Mouse (Mus musculus): Measurements from ENCODE around the gene Ptprc. TPM values are rescaled to one million over a fixed set of nuclear protein-coding genes. Genes with fewer than 3 reads are reported as not detected.

The Ptprc gene
- polyA plus RNA-seq, 1 experiment from 2014 or later: 0.59 TPM

GRCm38 (mm10) chr1:138174705-138175492, 609 bp downstream of the Ptprc start:
- no peaks in the 10 kb centered on the region for H3K36me3 ChIP-seq (ENCODE audit: control insufficient read depth, insufficient read depth, low read length)
- H3K9me3 ChIP-seq (replicated peaks; ENCODE audit: control insufficient read depth, low read length, poor library complexity, severe bottlenecking): no peaks in the 10 kb centered on the region
- 92% methylated on average over 9 of the region's 9 CpGs for WGBS
- ATAC-seq: no peak
- H3K27me3 ChIP-seq (ENCODE audit: control insufficient read depth, insufficient read depth, low read depth, low read length): no peaks in the 10 kb centered on the region
- H3K27ac ChIP-seq (ENCODE audit: low read length): no peak overlapping the region
- no peaks in the 10 kb centered on the region for H3K4me1 ChIP-seq (ENCODE audit: control insufficient read depth, insufficient read depth, low read length)
- H3K9ac ChIP-seq (ENCODE audit: low read depth, low read length): no peak overlapping the region
- H3K4me2 ChIP-seq (ENCODE audit: low read length): no peak overlapping the region
- no peak overlapping the region for H3K4me3 ChIP-seq (ENCODE audit: low read depth, low read length)

GRCm38 (mm10) chr1:138174143-138174542, 1.4 kb downstream of the Ptprc start:
- no peak for ATAC-seq
- no peak overlapping the region for H3K27ac ChIP-seq (ENCODE audit: low read length)
- H3K9me3 ChIP-seq (replicated peaks; ENCODE audit: control insufficient read depth, low read length, poor library complexity, severe bottlenecking): no peaks in the 10 kb centered on the region
- H3K36me3 ChIP-seq (ENCODE audit: control insufficient read depth, insufficient read depth, low read length): no peaks in the 10 kb centered on the region
- no peak overlapping the region for H3K4me3 ChIP-seq (ENCODE audit: low read depth, low read length)
- H3K9ac ChIP-seq (ENCODE audit: low read depth, low read length): no peak overlapping the region
- H3K4me2 ChIP-seq (ENCODE audit: low read length): no peak overlapping the region
- H3K27me3 ChIP-seq (ENCODE audit: control insufficient read depth, insufficient read depth, low read depth, low read length): no peaks in the 10 kb centered on the region
- WGBS: 86% methylated on average over 4 of the region's 4 CpGs
- no peaks in the 10 kb centered on the region for H3K4me1 ChIP-seq (ENCODE audit: control insufficient read depth, insufficient read depth, low read length)

GRCm38 (mm10) chr1:138173669-138174068, 1.8 kb downstream of the Ptprc start:
- no peaks in the 10 kb centered on the region for H3K36me3 ChIP-seq (ENCODE audit: control insufficient read depth, insufficient read depth, low read length)
- no peak overlapping the region for H3K27ac ChIP-seq (ENCODE audit: low read length)
- no peak for ATAC-seq
- no peaks in the 10 kb centered on the region for H3K9me3 ChIP-seq (replicated peaks; ENCODE audit: control insufficient read depth, low read length, poor library complexity, severe bottlenecking)
- H3K4me3 ChIP-seq (ENCODE audit: low read depth, low read length): no peak overlapping the region
- H3K27me3 ChIP-seq (ENCODE audit: control insufficient read depth, insufficient read depth, low read depth, low read length): no peaks in the 10 kb centered on the region
- H3K4me1 ChIP-seq (ENCODE audit: control insufficient read depth, insufficient read depth, low read length): no peaks in the 10 kb centered on the region
- H3K4me2 ChIP-seq (ENCODE audit: low read length): no peak overlapping the region
- 88% methylated on average over 6 of the region's 6 CpGs for WGBS
- H3K9ac ChIP-seq (ENCODE audit: low read depth, low read length): no peak overlapping the region

GRCm38 (mm10) chr1:138172547-138172946, 3.0 kb downstream of the Ptprc start:
- H3K27me3 ChIP-seq (ENCODE audit: control insufficient read depth, insufficient read depth, low read depth, low read length): no peaks in the 10 kb centered on the region
- no peaks in the 10 kb centered on the region for H3K4me1 ChIP-seq (ENCODE audit: control insufficient read depth, insufficient read depth, low read length)
- no peak overlapping the region for H3K27ac ChIP-seq (ENCODE audit: low read length)
- H3K36me3 ChIP-seq (ENCODE audit: control insufficient read depth, insufficient read depth, low read length): no peaks in the 10 kb centered on the region
- H3K4me2 ChIP-seq (ENCODE audit: low read length): no peak overlapping the region
- no peak overlapping the region for H3K4me3 ChIP-seq (ENCODE audit: low read depth, low read length)
- no peak for ATAC-seq
- WGBS: 87% methylated on average over 3 of the region's 3 CpGs
- H3K9ac ChIP-seq (ENCODE audit: low read depth, low read length): no peak overlapping the region
- no peaks in the 10 kb centered on the region for H3K9me3 ChIP-seq (replicated peaks; ENCODE audit: control insufficient read depth, low read length, poor library complexity, severe bottlenecking)

GRCm38 (mm10) chr1:138172096-138172495, 3.4 kb downstream of the Ptprc start:
- no peak for ATAC-seq
- no peaks in the 10 kb centered on the region for H3K27me3 ChIP-seq (ENCODE audit: control insufficient read depth, insufficient read depth, low read depth, low read length)
- no peaks in the 10 kb centered on the region for H3K36me3 ChIP-seq (ENCODE audit: control insufficient read depth, insufficient read depth, low read length)
- no peaks in the 10 kb centered on the region for H3K9me3 ChIP-seq (replicated peaks; ENCODE audit: control insufficient read depth, low read length, poor library complexity, severe bottlenecking)
- no peak overlapping the region for H3K4me2 ChIP-seq (ENCODE audit: low read length)
- WGBS: 81% methylated on average over 4 of the region's 4 CpGs
- H3K4me3 ChIP-seq (ENCODE audit: low read depth, low read length): no peak overlapping the region
- no peak overlapping the region for H3K9ac ChIP-seq (ENCODE audit: low read depth, low read length)
- H3K27ac ChIP-seq (ENCODE audit: low read length): no peak overlapping the region
- no peaks in the 10 kb centered on the region for H3K4me1 ChIP-seq (ENCODE audit: control insufficient read depth, insufficient read depth, low read length)

- Histone ChIP-seq H3K9ac (ENCODE audit: low read depth, low read length) (no peak overlapping the region), H3K9me3 (replicated peaks; ENCODE audit: control insufficient read depth, low read length, poor library complexity, severe bottlenecking) (no peaks in the 10 kb centered on the region), H3K36me3 (ENCODE audit: control insufficient read depth, insufficient read depth, low read length) (no peaks in the 10 kb centered on the region), H3K27me3 (ENCODE audit: control insufficient read depth, insufficient read depth, low read depth, low read length) (no peaks in the 10 kb centered on the region), H3K4me2 (ENCODE audit: low read length) (no peak overlapping the region), H3K27ac (ENCODE audit: low read length) (no peak overlapping the region), H3K4me3 (ENCODE audit: low read depth, low read length) (no peak overlapping the region), H3K4me1 (ENCODE audit: control insufficient read depth, insufficient read depth, low read length) (no peaks in the 10 kb centered on the region)
- ATAC-seq: no peak
- WGBS: 85% methylated on average over 5 of the region's 5 CpGs
These were observed 9.2 kb downstream of the Ptprc start for GRCm38 (mm10) chr1:138166233-138166771.

GRCm38 (mm10) chr1:138162638-138163037, 12.9 kb downstream of the Ptprc start:
- H3K4me2 ChIP-seq (ENCODE audit: low read length): no peak overlapping the region
- H3K4me3 ChIP-seq (ENCODE audit: low read depth, low read length): no peak overlapping the region
- H3K27me3 ChIP-seq (ENCODE audit: control insufficient read depth, insufficient read depth, low read depth, low read length): no peaks in the 10 kb centered on the region
- no peaks in the 10 kb centered on the region for H3K36me3 ChIP-seq (ENCODE audit: control insufficient read depth, insufficient read depth, low read length)
- WGBS: 88% methylated on average over 8 of the region's 8 CpGs
- H3K9ac ChIP-seq (ENCODE audit: low read depth, low read length): no peak overlapping the region
- ATAC-seq: no peak
- H3K9me3 ChIP-seq (replicated peaks; ENCODE audit: control insufficient read depth, low read length, poor library complexity, severe bottlenecking): no peaks in the 10 kb centered on the region
- H3K4me1 ChIP-seq (ENCODE audit: control insufficient read depth, insufficient read depth, low read length): no peaks in the 10 kb centered on the region
- H3K27ac ChIP-seq (ENCODE audit: low read length): no peak overlapping the region

- H3K9me3 ChIP-seq (replicated peaks; ENCODE audit: control insufficient read depth, low read length, poor library complexity, severe bottlenecking): no peaks in the 10 kb centered on the region
- H3K36me3 ChIP-seq (ENCODE audit: control insufficient read depth, insufficient read depth, low read length): no peaks in the 10 kb centered on the region
- H3K9ac ChIP-seq (ENCODE audit: low read depth, low read length): no peak overlapping the region
- H3K27ac ChIP-seq (ENCODE audit: low read length): no peak overlapping the region
- H3K4me2 ChIP-seq (ENCODE audit: low read length): no peak overlapping the region
- H3K4me3 ChIP-seq (ENCODE audit: low read depth, low read length): no peak overlapping the region
- no peaks in the 10 kb centered on the region for H3K27me3 ChIP-seq (ENCODE audit: control insufficient read depth, insufficient read depth, low read depth, low read length)
- no peak for ATAC-seq
- WGBS: 91% methylated on average over 2 of the region's 2 CpGs
- H3K4me1 ChIP-seq (ENCODE audit: control insufficient read depth, insufficient read depth, low read length): no peaks in the 10 kb centered on the region
These were observed 16.6 kb downstream of the Ptprc start for GRCm38 (mm10) chr1:138158921-138159320.

- ATAC-seq: no peak
- H3K36me3 ChIP-seq (ENCODE audit: control insufficient read depth, insufficient read depth, low read length): no peaks in the 10 kb centered on the region
- H3K9ac ChIP-seq (ENCODE audit: low read depth, low read length): no peak overlapping the region
- no peaks in the 10 kb centered on the region for H3K9me3 ChIP-seq (replicated peaks; ENCODE audit: control insufficient read depth, low read length, poor library complexity, severe bottlenecking)
- H3K4me3 ChIP-seq (ENCODE audit: low read depth, low read length): no peak overlapping the region
- H3K4me1 ChIP-seq (ENCODE audit: control insufficient read depth, insufficient read depth, low read length): no peaks in the 10 kb centered on the region
- H3K27ac ChIP-seq (ENCODE audit: low read length): no peak overlapping the region
- 34% methylated on average over 3 of the region's 3 CpGs for WGBS
- no peaks in the 10 kb centered on the region for H3K27me3 ChIP-seq (ENCODE audit: control insufficient read depth, insufficient read depth, low read depth, low read length)
- H3K4me2 ChIP-seq (ENCODE audit: low read length): no peak overlapping the region
These were observed 17.3 kb downstream of the Ptprc start for GRCm38 (mm10) chr1:138158236-138158635.
